Mouse (Mus musculus) lung, adult 2 months (tissue): ENCODE results near the gene Mt4.

Source experiments
- CTCF ChIP-seq: fragments of 200-500 bp; IDR thresholded peaks from 2 replicates; pipeline ENCODE4 v1.5.1; 2011; ENCODE audit warnings: mild to moderate bottlenecking, low read length, control low read depth; ENCODE audit not compliant: insufficient read depth
- POLR2A ChIP-seq: fragments of 200-500 bp; IDR thresholded peaks from 2 replicates; pipeline ENCODE4 v1.6.1; 2011; ENCODE audit warnings: low read depth, mild to moderate bottlenecking, control low read depth, low read length, borderline replicate concordance; ENCODE audit errors: extremely low read depth

GRCm38 (mm10) chr8:94087964-94088363, 49.0 kb upstream of the Mt4 start:
- TF ChIP-seq CTCF (no peak), POLR2A (no peak)
